Mouse (Mus musculus) kidney, adult 2 months (tissue): ENCODE data around the gene Serpina16.

ENCODE experiments used
- CTCF ChIP-seq: fragments of 200-500 bp; conservative IDR thresholded peaks from 2 replicates; pipeline ENCODE4 v1.5.1; 2011; ENCODE audit warnings: low read depth, mild to moderate bottlenecking, control low read depth, low read length, moderate library complexity, mixed read lengths; ENCODE audit not compliant: insufficient read depth, insufficient read length
- POLR2A ChIP-seq: fragments of 200-500 bp; IDR thresholded peaks from one replicate; pipeline ENCODE4 v1.6.1; 2011; ENCODE audit warnings: low read depth, low read length, control low read depth

DNA sequence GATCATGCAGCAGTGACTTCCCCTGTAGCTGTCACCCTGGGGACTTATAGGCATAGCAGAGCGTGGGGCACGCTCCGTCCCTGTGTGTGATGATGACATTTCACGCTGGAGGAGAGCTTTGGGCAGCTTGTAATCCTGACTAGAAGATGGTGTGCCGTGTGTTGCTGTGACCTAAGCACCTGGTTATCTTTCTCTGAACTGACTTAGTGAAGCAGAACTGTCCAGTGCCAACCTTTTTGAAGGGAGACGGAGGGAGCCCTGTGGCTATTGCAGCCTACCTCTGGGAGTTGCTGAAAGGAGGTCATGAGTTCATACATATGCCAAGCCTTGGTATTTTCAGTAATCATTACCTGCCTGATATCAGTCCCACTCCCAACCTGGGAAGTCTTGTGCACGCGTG lies 19.5 kb upstream of the Serpina16 start, which contains the start of gene Serpina1f:
- no peak for TF ChIP-seq POLR2A
- no peak for TF ChIP-seq CTCF
